In the genomic region with DNA sequence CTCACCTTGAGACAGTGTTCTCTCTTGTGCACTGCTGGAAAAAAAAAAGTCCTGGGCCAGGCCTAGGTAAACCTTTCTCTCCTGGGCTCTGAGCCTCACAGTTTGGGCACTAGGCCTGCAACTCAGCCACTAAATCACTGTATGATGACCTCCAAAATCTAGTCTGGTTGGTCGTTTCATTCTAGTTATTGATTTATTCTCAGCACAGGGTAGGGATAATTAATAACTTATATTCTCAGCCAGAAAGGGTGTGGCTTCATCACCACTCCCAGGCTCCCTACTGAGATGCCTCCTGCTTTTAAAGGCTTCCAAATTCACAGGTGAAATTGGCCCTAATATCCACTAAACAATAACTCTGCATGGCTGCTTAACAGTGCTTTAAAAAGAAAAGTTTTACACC, we compare ENCODE assay signal across 22 mouse cellular contexts.
DNase-seq lines count a peak whose midpoint lies in the region; ATAC-seq and TF ChIP-seq lines count a peak whose summit lies in the region.
"Had no signal": no experiment of that assay in that cellular context is flagged by ENCODE, and none has a peak within 500 bp of the region (broad histone marks: within the 10 kb centered on the region; RNA-seq: fewer than 3 reads in every experiment).

No protein-coding gene starts in this region.

- ATAC-seq in kidney, embryonic 14.5 days (ENCODE audit: low FRiP score, low TSS enrichment), result no peak
- no peak for ATAC-seq in kidney, embryonic 15.5 days (replicated peaks; ENCODE audit: low FRiP score)
- ATAC-seq in kidney, embryonic 16.5 days (ENCODE audit: low FRiP score, low TSS enrichment), result no peak
- no peak for ATAC-seq in liver, embryonic 11.5 days (replicated peaks; ENCODE audit: low FRiP score)
- ATAC-seq: activated CD4-positive, CD25-positive, alpha-beta regulatory T cell, adult 4 months; CD4-positive, CD25-positive, alpha-beta regulatory T cell, adult 4 months; Patski had no signal

- no peaks in the 10 kb centered on the region for H3K79me2 ChIP-seq in liver, adult 2 months (ENCODE audit: control insufficient read depth, insufficient read depth, low read length)

- no peak overlapping the region for H3K4me2 ChIP-seq in kidney, embryonic 14.5 days (replicated peaks; ENCODE audit: low read depth, low read length)
- H3K4me2 ChIP-seq in kidney, embryonic 15.5 days, result no peak overlapping the region
- H3K4me2 ChIP-seq in kidney, embryonic 16.5 days (replicated peaks; ENCODE audit: low read depth, low read length), result no peak overlapping the region
- no peak overlapping the region for H3K4me2 ChIP-seq in liver, embryonic 11.5 days

- no peak overlapping the region for H3K9ac ChIP-seq in kidney, embryonic 14.5 days (ENCODE audit: low read depth, low read length)
- no peak overlapping the region for H3K9ac ChIP-seq in kidney, embryonic 15.5 days
- H3K9ac ChIP-seq in kidney, embryonic 16.5 days (replicated peaks; ENCODE audit: low read length), result no peak overlapping the region
- no peak overlapping the region for H3K9ac ChIP-seq in liver, adult 2 months (ENCODE audit: low read depth, low read length)
- no peak overlapping the region for H3K9ac ChIP-seq in liver, embryonic 11.5 days (ENCODE audit: low read depth, low read length)

- H3K4me1 ChIP-seq in kidney, adult 2 months (ENCODE audit: control insufficient read depth, insufficient read depth, low read length), result no peaks in the 10 kb centered on the region
- no peaks in the 10 kb centered on the region for H3K4me1 ChIP-seq in kidney, embryonic 14.5 days (ENCODE audit: control insufficient read depth, insufficient read depth, low read length)
- H3K4me1 ChIP-seq in kidney, embryonic 15.5 days, result no peaks in the 10 kb centered on the region
- no peaks in the 10 kb centered on the region for H3K4me1 ChIP-seq in kidney, embryonic 16.5 days (ENCODE audit: insufficient read depth, low read length)
- no peaks in the 10 kb centered on the region for H3K4me1 ChIP-seq in liver, adult 2 months (ENCODE audit: control insufficient read depth, insufficient read depth, low read length)
- H3K4me1 ChIP-seq in liver, embryonic 11.5 days (replicated peaks; ENCODE audit: control insufficient read depth, insufficient read depth, low read length), result no peaks in the 10 kb centered on the region

- no peak overlapping the region for H3K27ac ChIP-seq in kidney, adult 2 months (ENCODE audit: insufficient read depth, low read depth, low read length)
- H3K27ac ChIP-seq in kidney, embryonic 14.5 days (ENCODE audit: low read depth, low read length), result no peak overlapping the region
- H3K27ac ChIP-seq in kidney, embryonic 15.5 days, result no peak overlapping the region
- no peak overlapping the region for H3K27ac ChIP-seq in kidney, embryonic 16.5 days (ENCODE audit: low read length)
- H3K27ac ChIP-seq in liver, adult 2 months (replicated peaks; ENCODE audit: insufficient read depth, low read depth, low read length), result no peak overlapping the region
- no peak overlapping the region for H3K27ac ChIP-seq in liver, embryonic 11.5 days (ENCODE audit: low read depth, low read length)

- TF ChIP-seq CTCF in kidney, adult 2 months (conservative IDR thresholded peaks at IDR 0.05; ENCODE audit: insufficient read depth, insufficient read length, low read depth, low read length), result no peak
- TF ChIP-seq CTCF in liver, adult 2 months (IDR thresholded peaks at IDR 0.05; ENCODE audit: low read depth, low read length), result no peak

- H3K4me3 ChIP-seq in kidney, adult 2 months (ENCODE audit: insufficient read depth, low read depth, low read length), result no peak overlapping the region
- H3K4me3 ChIP-seq in kidney, embryonic 14.5 days (ENCODE audit: low read length), result no peak overlapping the region
- H3K4me3 ChIP-seq in kidney, embryonic 15.5 days (replicated peaks), result no peak overlapping the region
- H3K4me3 ChIP-seq in kidney, embryonic 16.5 days (ENCODE audit: low read length), result no peak overlapping the region
- no peak overlapping the region for H3K4me3 ChIP-seq in liver, adult 2 months (ENCODE audit: insufficient read depth, low read depth, low read length)
- no peak overlapping the region for H3K4me3 ChIP-seq in liver, embryonic 11.5 days (ENCODE audit: low read depth, low read length)

- H3K36me3 ChIP-seq in kidney, adult 2 months (ENCODE audit: control insufficient read depth, insufficient read depth, low read length), result no peaks in the 10 kb centered on the region
- no peaks in the 10 kb centered on the region for H3K36me3 ChIP-seq in kidney, embryonic 14.5 days (ENCODE audit: control insufficient read depth, insufficient read depth, low read length)
- no peaks in the 10 kb centered on the region for H3K36me3 ChIP-seq in kidney, embryonic 15.5 days
- H3K36me3 ChIP-seq in kidney, embryonic 16.5 days (ENCODE audit: insufficient read depth, low read length), result no peaks in the 10 kb centered on the region
- no peaks in the 10 kb centered on the region for H3K36me3 ChIP-seq in liver, adult 2 months (ENCODE audit: control insufficient read depth, insufficient read depth, low read length)
- no peaks in the 10 kb centered on the region for H3K36me3 ChIP-seq in liver, embryonic 11.5 days (ENCODE audit: control insufficient read depth, insufficient read depth, low read length)
- H3K36me3 ChIP-seq: G1E had no signal

- TF ChIP-seq POLR2A in kidney, adult 2 months (IDR thresholded peaks at IDR 0.05; ENCODE audit: low read depth, low read length), result no peak
- no peak for TF ChIP-seq POLR2A in liver, adult 2 months (IDR thresholded peaks at IDR 0.05; ENCODE audit: extremely low read depth, insufficient read depth, low read length)

- DNase-seq in kidney, adult 2 months, result peak; percentile 71
- peak; percentile 0 to 31 for DNase-seq in kidney, adult 8-10 months
- peak; percentile 81 for DNase-seq in kidney, adult 9 months
- peak; percentile 44 for DNase-seq in liver, adult 2 months (ENCODE audit: extremely low read depth, low read depth, low spot score)
- DNase-seq in liver, embryonic 11.5 days (ENCODE audit: low spot score), result no peak
- DNase-seq: adrenal gland, adult 2 months; adrenal gland, adult 8-10 months; adrenal gland, postnatal 10 days; adrenal gland, postnatal 14 days; adrenal gland, postnatal 25 days; adrenal gland, postnatal 36 days; B cell, adult 2 months; cerebellum, adult 11 months; cerebellum, adult 11-12 months had no signal

- 16% methylated on average over 1 of the region's 1 CpGs for WGBS in kidney, adult 2 months
- WGBS in kidney, embryonic 14.5 days, result 58% methylated on average over 1 of the region's 1 CpGs
- 53% methylated on average over 1 of the region's 1 CpGs for WGBS in kidney, embryonic 15.5 days
- WGBS in kidney, embryonic 16.5 days, result 58% methylated on average over 1 of the region's 1 CpGs
- 9% methylated on average over 1 of the region's 1 CpGs for WGBS in liver, adult 2 months
- WGBS in liver, embryonic 11.5 days, result 47% methylated on average over 1 of the region's 1 CpGs

- H3K9me3 ChIP-seq in kidney, embryonic 14.5 days (ENCODE audit: control insufficient read depth, low read length), result no peaks in the 10 kb centered on the region
- no peaks in the 10 kb centered on the region for H3K9me3 ChIP-seq in kidney, embryonic 15.5 days (replicated peaks)
- H3K9me3 ChIP-seq in kidney, embryonic 16.5 days (ENCODE audit: low read length), result no peaks in the 10 kb centered on the region
- no peaks in the 10 kb centered on the region for H3K9me3 ChIP-seq in liver, embryonic 11.5 days (ENCODE audit: control insufficient read depth, low read length)

- H3K27me3 ChIP-seq in kidney, adult 2 months (replicated peaks; ENCODE audit: control insufficient read depth, insufficient read depth, low read length), result no peaks in the 10 kb centered on the region
- H3K27me3 ChIP-seq in kidney, embryonic 14.5 days (ENCODE audit: control insufficient read depth, insufficient read depth, low read length), result no peaks in the 10 kb centered on the region
- H3K27me3 ChIP-seq in kidney, embryonic 15.5 days, result no peaks in the 10 kb centered on the region
- H3K27me3 ChIP-seq in kidney, embryonic 16.5 days (ENCODE audit: insufficient read depth, low read length), result no peaks in the 10 kb centered on the region
- H3K27me3 ChIP-seq in liver, adult 2 months (ENCODE audit: control insufficient read depth, insufficient read depth, low read length), result no peaks in the 10 kb centered on the region
- H3K27me3 ChIP-seq in liver, embryonic 11.5 days (replicated peaks; ENCODE audit: control insufficient read depth, insufficient read depth, low read length), result no peaks in the 10 kb centered on the region
- H3K27me3 ChIP-seq: CH12.LX, Patski had no signal
